Mouse (Mus musculus): ENCODE results near the gene Slc25a12. TPM values are rescaled to one million over a fixed set of nuclear protein-coding genes. Genes with fewer than 3 reads are reported as not detected.

Gene Slc25a12
- total RNA-seq, 2 experiments from 2014 or later, result 5.8 to 13.2 TPM

Other genes with a start within 250 kb of the Slc25a12 start
- gene Cybrd1, start 249.8 kb downstream of the Slc25a12 start, total RNA-seq (2015; ENCODE audit: low replicate concordance), result not detected in 2 replicates
- not detected in 2 replicates for gene Cybrd1, start 249.8 kb downstream of the Slc25a12 start, total RNA-seq (2017; ENCODE audit: low replicate concordance)
- 42.7 and 43.7 TPM in 2 replicates for gene Dync1i2, start 156.0 kb downstream of the Slc25a12 start, total RNA-seq (2015; ENCODE audit: low replicate concordance)
- 43.8 and 50.0 TPM in 2 replicates for gene Dync1i2, start 156.0 kb downstream of the Slc25a12 start, total RNA-seq (2017; ENCODE audit: low replicate concordance)
- gene Hat1, start 21.2 kb upstream of the Slc25a12 start, total RNA-seq (2015; ENCODE audit: low replicate concordance), result 35.3 and 48.4 TPM in 2 replicates
- gene Hat1, start 21.2 kb upstream of the Slc25a12 start, total RNA-seq (2017; ENCODE audit: low replicate concordance), result 43.7 and 65.2 TPM in 2 replicates
- 1.3 and 6.3 TPM in 2 replicates for gene Metap1d, start 85.5 kb upstream of the Slc25a12 start, total RNA-seq (2015; ENCODE audit: low replicate concordance)
- 5.9 and 8.4 TPM in 2 replicates for gene Metap1d, start 85.5 kb upstream of the Slc25a12 start, total RNA-seq (2017; ENCODE audit: low replicate concordance)
- gene Dlx1, start 160.4 kb upstream of the Slc25a12 start, total RNA-seq (2015; ENCODE audit: low replicate concordance), result not detected in 2 replicates
- gene Dlx1, start 160.4 kb upstream of the Slc25a12 start, total RNA-seq (2017; ENCODE audit: low replicate concordance), result not detected in 2 replicates
- gene Dlx2, start 179.0 kb upstream of the Slc25a12 start, total RNA-seq (2015; ENCODE audit: low replicate concordance), result not detected in 2 replicates
- gene Dlx2, start 179.0 kb upstream of the Slc25a12 start, total RNA-seq (2017; ENCODE audit: low replicate concordance), result not detected in 2 replicates